In genomic region chr12:106722761-106723160, GRCm38 (mm10) we compare ENCODE assay signal across 20 mouse cellular contexts.
"Had no signal": no experiment of that assay in that cellular context is flagged by ENCODE, and none has a peak within 500 bp of the region (broad histone marks: within the 10 kb centered on the region; RNA-seq: fewer than 3 reads in every experiment).

No protein-coding gene starts in this region.

- H3K4me2 ChIP-seq: limb, embryonic 13.5 days; liver, embryonic 13.5 days; midbrain, embryonic 13.5 days; stomach, embryonic 15.5 days had no signal

- H3K9me3 ChIP-seq: limb, embryonic 13.5 days; midbrain, embryonic 10.5 days; midbrain, embryonic 13.5 days; stomach, embryonic 15.5 days had no signal

- H3K4me1 ChIP-seq: liver, embryonic 13.5 days; midbrain, embryonic 13.5 days; stomach, embryonic 15.5 days had no signal

- ATAC-seq: intestine, postnatal 0 days; midbrain, embryonic 13.5 days; midbrain, embryonic 16.5 days had no signal

- H3K9ac ChIP-seq: limb, embryonic 13.5 days; liver, embryonic 13.5 days; midbrain, embryonic 13.5 days; stomach, embryonic 15.5 days had no signal

- H3K4me3 ChIP-seq: left cerebral cortex, adult 2 months; limb, embryonic 13.5 days; liver, embryonic 13.5 days; midbrain, embryonic 10.5 days; midbrain, embryonic 13.5 days; myocyte; stomach, embryonic 15.5 days had no signal

- DNase-seq: kidney, adult 2 months; kidney, postnatal 14 days; kidney, postnatal 4 days; layer of hippocampus, adult 9-11 months; layer of hippocampus, postnatal 36 days; liver, embryonic 13.5 days; lung, adult 2 months; right cerebral cortex, adult 18-20 months; right cerebral cortex, postnatal 14 days; spleen, adult 18-20 months; thymus, postnatal 25 days had no signal

- H3K27me3 ChIP-seq: liver, embryonic 13.5 days; midbrain, embryonic 13.5 days; stomach, embryonic 15.5 days had no signal

- H3K27ac ChIP-seq: left cerebral cortex, adult 2 months; limb, embryonic 13.5 days; liver, embryonic 13.5 days; macrophage; midbrain, embryonic 10.5 days; midbrain, embryonic 13.5 days; stomach, embryonic 15.5 days had no signal

- H3K36me3 ChIP-seq: limb, embryonic 13.5 days; liver, embryonic 13.5 days; midbrain, embryonic 10.5 days; midbrain, embryonic 13.5 days; stomach, embryonic 15.5 days had no signal
